9 mouse cellular contexts compared by ENCODE assay signal in genomic region chr1:192745240-192746101, GRCm38 (mm10). TPM values are rescaled to one million over a fixed set of nuclear protein-coding genes. Genes with fewer than 3 reads are reported as not detected.
DNase-seq lines count a peak whose midpoint lies in the region; ATAC-seq and TF ChIP-seq lines count a peak whose summit lies in the region.
"Had no signal": no experiment of that assay in that cellular context is flagged by ENCODE, and none has a peak within 500 bp of the region (broad histone marks: within the 10 kb centered on the region; RNA-seq: fewer than 3 reads in every experiment).

No protein-coding gene starts in this region.

- H3K27ac ChIP-seq in heart, postnatal 0 days (ENCODE audit: low read depth): no peak overlapping the region
- peak overlapping the region; percentile 38 for H3K27ac ChIP-seq in liver, embryonic 12.5 days
- H3K27ac ChIP-seq: neural tube, embryonic 13.5 days had no signal

- no peak overlapping the region; the same call in 1 of the 2 replicates for H3K9ac ChIP-seq in heart, postnatal 0 days (replicated peaks; ENCODE audit: low read depth, low read length)
- H3K9ac ChIP-seq in liver, embryonic 12.5 days: peak overlapping the region; percentile 42
- H3K9ac ChIP-seq: neural tube, embryonic 13.5 days had no signal

- ATAC-seq in heart, postnatal 0 days (ENCODE audit: insufficient read depth, low read depth): no peak
- ATAC-seq in erythroblast, adult 5-6 weeks (replicated peaks; ENCODE audit: low FRiP score, poor library complexity, severe bottlenecking): 0 out of 2 replicates have a peak, but pooled peaks have one; percentile 66
- peak; percentile 85 for ATAC-seq in liver, embryonic 12.5 days

- TF ChIP-seq EP300 in heart, postnatal 0 days (IDR thresholded peaks at IDR 0.05; ENCODE audit: low read depth): no peak

- DNase-seq in heart, postnatal 0 days (ENCODE audit: low spot score): no peak
- DNase-seq in heart, adult 11 months: no peak
- peak; percentile 92 for DNase-seq in CD4-positive, CD25-positive, alpha-beta regulatory T cell, adult 2 months (ENCODE audit: low read depth, low spot score)
- peak; percentile 29 for DNase-seq in adipocyte (ENCODE audit: low spot score)
- peak; percentile 52 for DNase-seq in retina, postnatal 1 day
- DNase-seq in right cerebral cortex, postnatal 10 days (ENCODE audit: low spot score in 2 of 2): no peak

- H3K4me1 ChIP-seq in heart, postnatal 0 days (ENCODE audit: control insufficient read depth, insufficient read depth): peaks cover 6% of the 10 kb centered on the region; the same call in 1 of the 2 replicates
- H3K4me1 ChIP-seq in liver, embryonic 12.5 days: peaks cover 15% of the 10 kb centered on the region

- 20% methylated on average over 16 of the region's 16 CpGs for WGBS in heart, postnatal 0 days
- 3% methylated on average over 16 of the region's 16 CpGs for WGBS in liver, embryonic 12.5 days (ENCODE audit: insufficient replicate concordance)

- H3K36me3 ChIP-seq in heart, postnatal 0 days (replicated peaks; ENCODE audit: control insufficient read depth, insufficient read depth, low read length): no peaks in the 10 kb centered on the region
- no peaks in the 10 kb centered on the region for H3K36me3 ChIP-seq in liver, embryonic 12.5 days
- H3K36me3 ChIP-seq: neural tube, embryonic 13.5 days had no signal

- H3K4me3 ChIP-seq in heart, postnatal 0 days (ENCODE audit: low read depth, low read length): no peak overlapping the region
- no peak overlapping the region for H3K4me3 ChIP-seq in liver, embryonic 12.5 days
- H3K4me3 ChIP-seq: neural tube, embryonic 13.5 days had no signal

- H3K27me3 ChIP-seq in heart, postnatal 0 days (ENCODE audit: control insufficient read depth, insufficient read depth, low read length): no peaks in the 10 kb centered on the region
- H3K27me3 ChIP-seq in liver, embryonic 12.5 days (replicated peaks): no peaks in the 10 kb centered on the region
- H3K27me3 ChIP-seq: neural tube, embryonic 13.5 days had no signal

- H3K9me3 ChIP-seq in heart, postnatal 0 days (replicated peaks; ENCODE audit: control insufficient read depth, low read length): no peaks in the 10 kb centered on the region
- no peaks in the 10 kb centered on the region for H3K9me3 ChIP-seq in liver, embryonic 12.5 days (replicated peaks)
- H3K9me3 ChIP-seq: neural tube, embryonic 13.5 days had no signal

- no peak overlapping the region for H3K4me2 ChIP-seq in heart, postnatal 0 days (ENCODE audit: low read depth, low read length)
- no peak overlapping the region for H3K4me2 ChIP-seq in liver, embryonic 12.5 days
- H3K4me2 ChIP-seq: neural tube, embryonic 13.5 days had no signal

- TF ChIP-seq CTCF in heart, postnatal 0 days (IDR thresholded peaks at IDR 0.05; ENCODE audit: low read depth): peak; percentile 53

RNA-seq across cellular contexts. Expression of gene Hhat, which starts 25.6 kb away (rescaled TPM):
- 6.7 and 13.2 TPM in 2 replicates for total RNA-seq in heart, postnatal 0 days (2014; rRNA removed; ENCODE audit: low replicate concordance)
- polyA plus RNA-seq in heart, postnatal 0 days (2015; fragmentation: Nextera tagmentation; extraction: Ambion mirVana): 3.7 and 4.0 TPM in 2 replicates
- total RNA-seq in erythroblast, adult 5-6 weeks (2015; ENCODE audit: low replicate concordance): 0.63 TPM in 1 of 2 replicates, not detected in the other
- total RNA-seq in erythroblast, adult 5-6 weeks (2017; ENCODE audit: low replicate concordance): not detected in 2 replicates
- polyA plus RNA-seq in liver, embryonic 12.5 days (2016; fragmentation: Nextera tagmentation; extraction: Ambion mirVana): 2.1 TPM in 2 replicates

Comparison
In these comparisons a context has a peak if more than half of its experiments do, and no peak if none do; other contexts are left out.
1. DNase-seq: peak in CD4-positive, CD25-positive, alpha-beta regulatory T cell, adult 2 months (single experiment), adipocyte (single experiment) and retina, postnatal 1 day (single experiment); none in heart, postnatal 0 days (single experiment), heart, adult 11 months (single experiment) and right cerebral cortex, postnatal 10 days (0 of 2).